Mouse (Mus musculus) intestine, embryonic 16.5 days (tissue): ENCODE data around the gene Cavin1. TPM values are rescaled to one million over a fixed set of nuclear protein-coding genes. Genes with fewer than 3 reads are reported as not detected.

ENCODE experiments used
- ATAC-seq: fragments of 200-750 bp; cut with Nextera tagmentation; 2 replicates; pipeline ENCODE4 v1.8.0; 2017; ENCODE audit warnings: moderate TSS enrichment, moderate library complexity
- H3K27ac ChIP-seq: fragments of 300-500 bp; sonication (generic); 2 replicates; pipeline ENCODE4 v1.5.1; 2014; ENCODE audit warnings: mild to moderate bottlenecking, low read length
- H3K27me3 ChIP-seq: fragments of 300-500 bp; sonication (generic); replicated peaks from 2 replicates; pipeline ENCODE4 v1.6.1; 2014; ENCODE audit warnings: low read length, control low read depth, mixed read lengths; ENCODE audit not compliant: control insufficient read depth, insufficient read depth
- H3K36me3 ChIP-seq: fragments of 300-500 bp; sonication (generic); 2 replicates; pipeline ENCODE4 v1.6.1; 2014; ENCODE audit warnings: low read length, control low read depth; ENCODE audit not compliant: control insufficient read depth, insufficient read depth
- H3K4me1 ChIP-seq: fragments of 300-500 bp; sonication (generic); 2 replicates; pipeline ENCODE4 v1.6.1; 2014; ENCODE audit warnings: low read length, control low read depth, mixed read lengths; ENCODE audit not compliant: control insufficient read depth, insufficient read depth
- H3K4me2 ChIP-seq: fragments of 300-500 bp; sonication (generic); 2 replicates; pipeline ENCODE4 v1.6.1; 2014; ENCODE audit warnings: low read depth, low read length, control low read depth
- H3K4me3 ChIP-seq: fragments of 300-500 bp; sonication (generic); 2 replicates; pipeline ENCODE4 v1.5.1; 2014; ENCODE audit warnings: mild to moderate bottlenecking, low read length
- H3K9ac ChIP-seq: fragments of 300-500 bp; sonication (generic); 2 replicates; pipeline ENCODE4 v1.6.1; 2014; ENCODE audit warnings: low read depth, low read length
- H3K9me3 ChIP-seq: fragments of 300-500 bp; sonication (generic); 2 replicates; pipeline ENCODE4 v1.6.1; 2016; ENCODE audit warnings: low read length, control low read depth; ENCODE audit not compliant: control insufficient read depth
- WGBS: fragments of 180-500 bp; shearing (Covaris S2); extraction: QIAGEN DNeasy Blood & Tissue Kit; methylation state at CpG from one replicate; pipeline ENCODE4 v1.1.7; 2014; 5-methylcytosine and 5-hydroxymethylcytosine counted together
- polyA plus RNA-seq: library from polyadenylated mRNA; unstranded; fragments of >200 nt; fragmentation: Nextera tagmentation; extraction: Ambion mirVana; gene quantifications from 2 replicates; pipeline ENCODE4 v1.2.1, GENCODE M21; 2015

The Cavin1 gene
- polyA plus RNA-seq, 1 experiment from 2014 or later = 214 TPM

- Histone ChIP-seq H3K4me2 (peak overlapping the region; percentile 88), H3K27me3 (no peaks in the 10 kb centered on the region), H3K4me1 (peaks cover 17% of the 10 kb centered on the region; the same call in 1 of the 2 replicates), H3K4me3 (peak overlapping the region; percentile 77), H3K27ac (peak overlapping the region; percentile 93), H3K36me3 (no peaks in the 10 kb centered on the region), H3K9ac (peak overlapping the region; percentile 85), H3K9me3 (no peaks in the 10 kb centered on the region)
- under 1% methylated on average over 64 of the region's 65 CpGs for WGBS
- ATAC-seq = peak; percentile 78
Observed at GRCm38 (mm10) chr11:100969744-100970556, 737 bp downstream of the Cavin1 start.

- peaks cover 15% of the 10 kb centered on the region for H3K4me1 ChIP-seq
- peak overlapping the region; percentile 85 for H3K9ac ChIP-seq
- no peaks in the 10 kb centered on the region for H3K36me3 ChIP-seq
- H3K4me3 ChIP-seq = peak overlapping the region; percentile 77
- 6% methylated on average over 35 of the region's 35 CpGs for WGBS
- peak overlapping the region; percentile 88 for H3K4me2 ChIP-seq
- peak overlapping the region; percentile 93 for H3K27ac ChIP-seq
- ATAC-seq = peak; percentile 21
- H3K27me3 ChIP-seq = no peaks in the 10 kb centered on the region
- no peaks in the 10 kb centered on the region for H3K9me3 ChIP-seq
Observed at GRCm38 (mm10) chr11:100969189-100969743, 1.4 kb downstream of the Cavin1 start.

- ATAC-seq = no peak
- Histone ChIP-seq H3K27me3 (no peaks in the 10 kb centered on the region), H3K27ac (no peak overlapping the region), H3K4me2 (peak overlapping the region; percentile 88), H3K4me1 (peaks cover 22% of the 10 kb centered on the region), H3K9me3 (no peaks in the 10 kb centered on the region), H3K36me3 (no peaks in the 10 kb centered on the region), H3K9ac (peak overlapping the region; percentile 85), H3K4me3 (peak overlapping the region; percentile 77)
- whole genome bisulfite sequencing = 66% methylated on average over 5 of the region's 5 CpGs
Observed at GRCm38 (mm10) chr11:100968501-100968900, 2.2 kb downstream of the Cavin1 start.

- Histone ChIP-seq H3K4me3 (peak overlapping the region; percentile 77), H3K9ac (peak overlapping the region; percentile 85; the same call in 1 of the 2 replicates), H3K27ac (no peak overlapping the region), H3K9me3 (no peaks in the 10 kb centered on the region), H3K36me3 (no peaks in the 10 kb centered on the region), H3K4me2 (peak overlapping the region; percentile 88), H3K4me1 (peaks cover 26% of the 10 kb centered on the region), H3K27me3 (no peaks in the 10 kb centered on the region)
- no peak for ATAC-seq
- WGBS = 76% methylated on average over 5 of the region's 5 CpGs
Observed at GRCm38 (mm10) chr11:100967881-100968420, 2.7 kb downstream of the Cavin1 start.

- Histone ChIP-seq H3K4me2 (peak overlapping the region; percentile 88), H3K36me3 (no peaks in the 10 kb centered on the region), H3K27me3 (no peaks in the 10 kb centered on the region), H3K27ac (no peak overlapping the region), H3K9ac (no peak overlapping the region), H3K4me3 (peak overlapping the region; percentile 77; the same call in 1 of the 2 replicates), H3K4me1 (peaks cover 31% of the 10 kb centered on the region), H3K9me3 (no peaks in the 10 kb centered on the region)
- no peak for ATAC-seq
- WGBS = 68% methylated on average over 5 of the region's 5 CpGs
Observed at GRCm38 (mm10) chr11:100967376-100967775, 3.3 kb downstream of the Cavin1 start.

- no peak for ATAC-seq
- Histone ChIP-seq H3K4me1 (peaks cover 31% of the 10 kb centered on the region), H3K9ac (no peak overlapping the region), H3K27me3 (no peaks in the 10 kb centered on the region), H3K4me2 (no peak overlapping the region), H3K36me3 (no peaks in the 10 kb centered on the region), H3K9me3 (no peaks in the 10 kb centered on the region), H3K4me3 (no peak overlapping the region), H3K27ac (no peak overlapping the region)
- 66% methylated on average over 6 of the region's 6 CpGs for WGBS
Observed at GRCm38 (mm10) chr11:100965760-100966159, 4.9 kb downstream of the Cavin1 start.

- 87% methylated on average over 6 of the region's 6 CpGs for WGBS
- peaks cover 35% of the 10 kb centered on the region for H3K4me1 ChIP-seq
- H3K4me2 ChIP-seq = no peak overlapping the region
- H3K36me3 ChIP-seq = no peaks in the 10 kb centered on the region
- no peak overlapping the region for H3K4me3 ChIP-seq
- no peak overlapping the region for H3K9ac ChIP-seq
- no peaks in the 10 kb centered on the region for H3K9me3 ChIP-seq
- no peak for ATAC-seq
- no peak overlapping the region for H3K27ac ChIP-seq
- H3K27me3 ChIP-seq = no peaks in the 10 kb centered on the region
Observed at GRCm38 (mm10) chr11:100964901-100965542, 5.7 kb downstream of the Cavin1 start.

GRCm38 (mm10) chr11:100964180-100964579, 6.5 kb downstream of the Cavin1 start:
- H3K36me3 ChIP-seq = no peaks in the 10 kb centered on the region
- no peak for ATAC-seq
- H3K27ac ChIP-seq = no peak overlapping the region
- no peak overlapping the region for H3K9ac ChIP-seq
- H3K4me1 ChIP-seq = peaks cover 37% of the 10 kb centered on the region
- peaks cover 2% of the 10 kb centered on the region; the same call in 1 of the 2 replicates for H3K27me3 ChIP-seq
- H3K4me2 ChIP-seq = no peak overlapping the region
- H3K4me3 ChIP-seq = no peak overlapping the region
- H3K9me3 ChIP-seq = no peaks in the 10 kb centered on the region
- 83% methylated on average over 7 of the region's 7 CpGs for WGBS

- H3K27me3 ChIP-seq = peaks cover 6% of the 10 kb centered on the region
- H3K4me3 ChIP-seq = no peak overlapping the region
- peaks cover 43% of the 10 kb centered on the region for H3K4me1 ChIP-seq
- no peak overlapping the region for H3K4me2 ChIP-seq
- 69% methylated on average over 9 of the region's 9 CpGs for WGBS
- H3K27ac ChIP-seq = no peak overlapping the region
- no peaks in the 10 kb centered on the region for H3K9me3 ChIP-seq
- H3K36me3 ChIP-seq = no peaks in the 10 kb centered on the region
- no peak overlapping the region for H3K9ac ChIP-seq
- no peak for ATAC-seq
Observed at GRCm38 (mm10) chr11:100963647-100964046, 7.0 kb downstream of the Cavin1 start.
